Mouse (Mus musculus): Measurements from ENCODE around the gene Fam219a.

Fam219a gene

GRCm38 (mm10) chr4:41502986-41503412, 66.3 kb downstream of the Fam219a start, which contains the start of gene AI464131:
Gene AI464131, minus strand, starts transcription at chr4:41503076.
- DNase-seq = peak; percentile 96

- no peak for DNase-seq
Observed at GRCm38 (mm10) chr4:41502171-41502940, 67.0 kb downstream of the Fam219a start.

GRCm38 (mm10) chr4:41500787-41501186, 68.6 kb downstream of the Fam219a start:
- no peak for DNase-seq

GRCm38 (mm10) chr4:41499619-41500018, 69.7 kb downstream of the Fam219a start:
- no peak for DNase-seq

GRCm38 (mm10) chr4:41498921-41499391, 70.4 kb downstream of the Fam219a start:
- DNase-seq = no peak

GRCm38 (mm10) chr4:41497995-41498845, 71.1 kb downstream of the Fam219a start:
- no peak for DNase-seq

GRCm38 (mm10) chr4:41497579-41497978, 71.8 kb downstream of the Fam219a start:
- no peak for DNase-seq

- DNase-seq = no peak
Observed at GRCm38 (mm10) chr4:41497046-41497445, 72.3 kb downstream of the Fam219a start.

- DNase-seq = no peak
Observed at GRCm38 (mm10) chr4:41495850-41496249, 73.5 kb downstream of the Fam219a start.

GRCm38 (mm10) chr4:41495076-41495475, 74.3 kb downstream of the Fam219a start:
- no peak for DNase-seq

- DNase-seq = no peak
Observed at GRCm38 (mm10) chr4:41494378-41494777, 75.0 kb downstream of the Fam219a start.

- DNase-seq = no peak
Observed at GRCm38 (mm10) chr4:41493464-41494116, 75.7 kb downstream of the Fam219a start.

GRCm38 (mm10) chr4:41492951-41493350, 76.4 kb downstream of the Fam219a start:
- no peak for DNase-seq

- peak; percentile 15 for DNase-seq
Observed at GRCm38 (mm10) chr4:41481601-41482017, 87.7 kb downstream of the Fam219a start.

- peak; percentile 26 for DNase-seq
Observed at GRCm38 (mm10) chr4:41480254-41480653, 89.1 kb downstream of the Fam219a start.

GRCm38 (mm10) chr4:41479456-41479804, 89.9 kb downstream of the Fam219a start:
- no peak for DNase-seq

GRCm38 (mm10) chr4:41478751-41479455, 90.4 kb downstream of the Fam219a start:
- DNase-seq = no peak

- no peak for DNase-seq
Observed at GRCm38 (mm10) chr4:41477648-41478160, 91.6 kb downstream of the Fam219a start.

GRCm38 (mm10) chr4:41471384-41471689, 98.0 kb downstream of the Fam219a start:
- DNase-seq = no peak

GRCm38 (mm10) chr4:41470684-41471383, 98.5 kb downstream of the Fam219a start:
- DNase-seq = no peak

GRCm38 (mm10) chr4:41470051-41470683, 99.2 kb downstream of the Fam219a start:
- DNase-seq = no peak

All from cerebellum, adult 9-10 months (tissue).